Mouse (Mus musculus) kidney, postnatal 0 days (tissue): ENCODE data around the gene Glyr1. TPM values are rescaled to one million over a fixed set of nuclear protein-coding genes. Genes with fewer than 3 reads are reported as not detected.
A peak's percentile ranks its signal among the peaks of the same experiment; 100 is the strongest.

Source experiments
- ATAC-seq: fragments of 200-750 bp; cut with Nextera tagmentation; replicated peaks from 2 replicates; pipeline ENCODE4 v1.8.0; 2017; ENCODE audit warnings: low read depth, moderate number of reproducible peaks, moderate TSS enrichment, moderate library complexity; ENCODE audit not compliant: low FRiP score
- DNase-seq: peaks from one replicate; pipeline ENCODE4 v3.0.0-alpha.2; 2016; ENCODE audit warnings: low spot score
- H3K27ac ChIP-seq: fragments of 300-500 bp; sonication (generic); 2 replicates; pipeline ENCODE4 v1.5.1; 2014; ENCODE audit warnings: mild to moderate bottlenecking
- H3K27me3 ChIP-seq: fragments of 300-500 bp; sonication (generic); 2 replicates; pipeline ENCODE4 v1.6.1; 2014; ENCODE audit warnings: low read length, mixed read lengths; ENCODE audit not compliant: insufficient read depth
- H3K36me3 ChIP-seq: fragments of 300-500 bp; sonication (generic); 2 replicates; pipeline ENCODE4 v1.6.1; 2014; ENCODE audit warnings: low read length, mixed read lengths; ENCODE audit not compliant: insufficient read depth
- H3K4me1 ChIP-seq: fragments of 300-500 bp; sonication (generic); replicated peaks from 2 replicates; pipeline ENCODE4 v1.6.1; 2014; ENCODE audit warnings: antibody characterized with exemption, low read length, mixed read lengths; ENCODE audit not compliant: insufficient read depth
- H3K4me2 ChIP-seq: fragments of 300-500 bp; sonication (generic); 2 replicates; pipeline ENCODE4 v1.6.1; 2014; ENCODE audit warnings: mild to moderate bottlenecking, low read length, moderate library complexity, mixed read lengths
- H3K4me3 ChIP-seq: fragments of 300-500 bp; sonication (generic); replicated peaks from 2 replicates; pipeline ENCODE4 v1.5.1; 2014; ENCODE audit warnings: low read depth, low read length
- H3K9ac ChIP-seq: fragments of 300-500 bp; sonication (generic); 2 replicates; pipeline ENCODE4 v1.6.1; 2014; ENCODE audit warnings: low read depth, low read length
- H3K9me3 ChIP-seq: fragments of 300-500 bp; sonication (generic); replicated peaks from 2 replicates; pipeline ENCODE4 v1.6.1; 2016; ENCODE audit warnings: low read length, inconsistent platforms, mixed read lengths
- CTCF ChIP-seq: IDR thresholded peaks from 2 replicates; pipeline ENCODE4 v1.5.1; 2016; ENCODE audit warnings: antibody characterized with exemption, low read depth, mild to moderate bottlenecking, moderate library complexity
- WGBS: fragments of 180-500 bp; shearing (Covaris S2); extraction: QIAGEN DNeasy Blood & Tissue Kit; methylation state at CpG from one replicate; pipeline ENCODE4 v1.1.7; 2014; 5-methylcytosine and 5-hydroxymethylcytosine counted together
- polyA plus RNA-seq: library from polyadenylated mRNA; unstranded; fragments of >200 nt; fragmentation: Nextera tagmentation; extraction: Ambion mirVana; gene quantifications from 2 replicates; pipeline ENCODE4 v1.2.1, GENCODE M21; 2015

Gene Glyr1
- polyA plus RNA-seq, result 108 and 120 TPM in 2 replicates

GRCm38 (mm10) chr16:5049774-5050234, at the start of gene Glyr1, which contains the start of gene Ubn1:
Glyr1 (minus strand) TSS chr16:5049863.
Ubn1 (plus strand) TSS chr16:5050057.
- H3K9ac ChIP-seq, result peak within 1 kb of the TSS; percentile 93
- H3K9me3 ChIP-seq, result no peaks in the 10 kb centered on the region
- peaks cover 20% of the 10 kb centered on the region for H3K4me1 ChIP-seq
- peaks cover 13% of the 10 kb centered on the region for H3K36me3 ChIP-seq
- DNase-seq, result peak; percentile 99
- 0 out of 2 replicates have a peak, but pooled peaks have one; percentile 1 for TF ChIP-seq CTCF
- H3K4me2 ChIP-seq, result peak within 1 kb of the TSS; percentile 90
- peak; percentile 99 for ATAC-seq
- WGBS, result under 1% methylated on average over 50 of the region's 56 CpGs
- H3K27me3 ChIP-seq, result no peaks in the 10 kb centered on the region
- H3K27ac ChIP-seq, result peak within 1 kb of the TSS; percentile 99
- peak within 1 kb of the TSS; percentile 95 for H3K4me3 ChIP-seq

- H3K36me3 ChIP-seq, result no peaks in the 10 kb centered on the region
- no peaks in the 10 kb centered on the region for H3K9me3 ChIP-seq
- WGBS, result 49% methylated on average over 8 of the region's 8 CpGs
- no peak for DNase-seq
- H3K4me3 ChIP-seq, result no peak overlapping the region
- ATAC-seq, result peak; percentile 52
- no peak overlapping the region for H3K9ac ChIP-seq
- no peak overlapping the region for H3K27ac ChIP-seq
- TF ChIP-seq CTCF, result no peak
- H3K4me1 ChIP-seq, result no peaks in the 10 kb centered on the region; the same call in 1 of the 2 replicates
- no peaks in the 10 kb centered on the region for H3K27me3 ChIP-seq
- no peak overlapping the region for H3K4me2 ChIP-seq
Observed at GRCm38 (mm10) chr16:5096504-5096903, 46.8 kb upstream of the Glyr1 start.

- Histone ChIP-seq H3K27me3 (no peaks in the 10 kb centered on the region), H3K9me3 (no peaks in the 10 kb centered on the region), H3K9ac (no peak overlapping the region), H3K4me2 (no peak overlapping the region), H3K4me1 (no peaks in the 10 kb centered on the region; the same call in 1 of the 2 replicates), H3K4me3 (no peak overlapping the region), H3K36me3 (no peaks in the 10 kb centered on the region), H3K27ac (no peak overlapping the region)
- no peak; the same call in 1 of the 2 replicates for ATAC-seq
- no peak for TF ChIP-seq CTCF
- DNase-seq, result peak; percentile 21
- WGBS, result 58% methylated on average over 5 of the region's 5 CpGs
Observed at GRCm38 (mm10) chr16:5093285-5093684, 43.6 kb upstream of the Glyr1 start.

- Histone ChIP-seq H3K9ac (no peak overlapping the region), H3K36me3 (peaks cover 33% of the 10 kb centered on the region), H3K4me2 (no peak overlapping the region), H3K9me3 (no peaks in the 10 kb centered on the region), H3K4me1 (no peaks in the 10 kb centered on the region; the same call in 1 of the 2 replicates), H3K27ac (no peak overlapping the region), H3K27me3 (no peaks in the 10 kb centered on the region), H3K4me3 (no peak overlapping the region)
- ATAC-seq, result no peak
- no peak for DNase-seq
- 61% methylated on average over 10 of the region's 10 CpGs for WGBS
- no peak for TF ChIP-seq CTCF
Observed at GRCm38 (mm10) chr16:5089021-5089420, 39.4 kb upstream of the Glyr1 start.

GRCm38 (mm10) chr16:5086179-5086578, 36.5 kb upstream of the Glyr1 start:
- H3K4me2 ChIP-seq, result no peak overlapping the region
- 88% methylated on average over 2 of the region's 2 CpGs for WGBS
- ATAC-seq (no peak), DNase-seq (no peak)
- no peak for TF ChIP-seq CTCF
- no peaks in the 10 kb centered on the region for H3K9me3 ChIP-seq
- H3K4me3 ChIP-seq, result no peak overlapping the region
- H3K9ac ChIP-seq, result no peak overlapping the region
- H3K36me3 ChIP-seq, result peaks cover 57% of the 10 kb centered on the region
- H3K4me1 ChIP-seq, result no peaks in the 10 kb centered on the region
- H3K27me3 ChIP-seq, result no peaks in the 10 kb centered on the region
- no peak overlapping the region for H3K27ac ChIP-seq

GRCm38 (mm10) chr16:5085196-5085595, 35.5 kb upstream of the Glyr1 start:
- Histone ChIP-seq H3K4me3 (no peak overlapping the region), H3K9me3 (no peaks in the 10 kb centered on the region), H3K4me1 (no peaks in the 10 kb centered on the region), H3K9ac (no peak overlapping the region), H3K27me3 (no peaks in the 10 kb centered on the region), H3K36me3 (peaks cover 58% of the 10 kb centered on the region), H3K4me2 (no peak overlapping the region), H3K27ac (no peak overlapping the region)
- TF ChIP-seq CTCF, result no peak
- 81% methylated on average over 4 of the region's 4 CpGs for WGBS
- ATAC-seq (no peak), DNase-seq (no peak)

GRCm38 (mm10) chr16:5074341-5074740, 24.7 kb upstream of the Glyr1 start:
- H3K4me2 ChIP-seq, result no peak overlapping the region
- no peak overlapping the region for H3K27ac ChIP-seq
- H3K4me3 ChIP-seq, result no peak overlapping the region
- H3K9me3 ChIP-seq, result no peaks in the 10 kb centered on the region
- WGBS, result 87% methylated on average over 5 of the region's 5 CpGs
- peaks cover 86% of the 10 kb centered on the region for H3K36me3 ChIP-seq
- H3K27me3 ChIP-seq, result no peaks in the 10 kb centered on the region
- no peak for DNase-seq
- ATAC-seq, result no peak
- no peaks in the 10 kb centered on the region for H3K4me1 ChIP-seq
- no peak for TF ChIP-seq CTCF
- H3K9ac ChIP-seq, result no peak overlapping the region
